Mouse (Mus musculus) ES-E14 (cell line): ENCODE measurements around the gene F12. TPM values are rescaled to one million over a fixed set of nuclear protein-coding genes. Genes with fewer than 3 reads are reported as not detected.
A peak's percentile ranks its signal among the peaks of the same experiment; 100 is the strongest.

Source experiments
- DNase-seq: peaks from one replicate; pipeline ENCODE4 v3.0.0-alpha.2; 2013; ENCODE audit warnings: low read depth, low spot score
- H3K27ac ChIP-seq: 2 replicates; pipeline ENCODE4 v1.5.1; 2012; ENCODE audit warnings: low read depth, mild to moderate bottlenecking, low read length, moderate library complexity, mixed read lengths; ENCODE audit not compliant: poor library complexity, insufficient read depth, severe bottlenecking
- H3K36me3 ChIP-seq: 2 replicates; pipeline ENCODE4 v1.6.1; 2012; ENCODE audit warnings: mild to moderate bottlenecking, low read length, moderate library complexity, mixed read lengths; ENCODE audit not compliant: control insufficient read depth, poor library complexity, insufficient read depth, severe bottlenecking
- H3K4me1 ChIP-seq, 2 experiments: fragments of 150-350 bp in 1 of 2; sonication (generic) in 1 of 2; 2 replicates each; pipeline ENCODE4 v1.6.1; 2012; ENCODE audit warnings: low read length in 2 of 2, mild to moderate bottlenecking in 1 of 2, mixed read lengths in 1 of 2; ENCODE audit not compliant: control insufficient read depth in 2 of 2, insufficient read depth in 2 of 2, poor library complexity in 1 of 2
- H3K4me3 ChIP-seq, 2 experiments: fragments of 150-350 bp in 1 of 2; sonication (generic) in 1 of 2; 2 replicates each; pipeline ENCODE4 v1.5.1; 2012; ENCODE audit warnings: low read length in 2 of 2, low read depth in 1 of 2, mild to moderate bottlenecking in 1 of 2, mixed read lengths in 1 of 2; ENCODE audit not compliant: insufficient read depth in 1 of 2, poor library complexity in 1 of 2, severe bottlenecking in 1 of 2
- H3K9ac ChIP-seq: 2 replicates; pipeline ENCODE4 v1.6.1; 2012; ENCODE audit warnings: low read depth, mild to moderate bottlenecking, low read length, mixed read lengths; ENCODE audit not compliant: poor library complexity, insufficient read depth, severe bottlenecking
- H3K9me3 ChIP-seq: fragments of 150-350 bp; sonication (generic); 2 replicates; pipeline ENCODE4 v1.6.1; 2012; ENCODE audit warnings: low read depth, mild to moderate bottlenecking, low read length; ENCODE audit not compliant: control insufficient read depth, insufficient read depth
- CHD2 ChIP-seq: IDR thresholded peaks from 2 replicates; pipeline ENCODE4 v1.6.1; 2014; ENCODE audit warnings: mild to moderate bottlenecking, low read depth, low read length, inconsistent platforms
- HCFC1 ChIP-seq: IDR thresholded peaks from 2 replicates; pipeline ENCODE4 v1.6.1; 2012; ENCODE audit warnings: low read length, inconsistent platforms, borderline replicate concordance; ENCODE audit not compliant: insufficient read depth
- MAFK ChIP-seq: IDR thresholded peaks from 2 replicates; pipeline ENCODE4 v1.6.1; 2014; ENCODE audit warnings: mild to moderate bottlenecking, low read depth, low read length, inconsistent platforms; ENCODE audit not compliant: insufficient read depth
- ZC3H11A ChIP-seq: IDR thresholded peaks from 2 replicates; pipeline ENCODE4 v1.6.1; 2012; ENCODE audit warnings: low read depth, mild to moderate bottlenecking, inconsistent platforms, low read length, borderline replicate concordance
- ZNF384 ChIP-seq: IDR thresholded peaks from 2 replicates; pipeline ENCODE4 v1.6.1; 2012; ENCODE audit warnings: low read depth, low read length, inconsistent platforms
- in situ Hi-C, 2 experiments: fragments of 600-800 bp; cut with MboI; formaldehyde crosslinking; loops; one replicate each; pipeline ENCODE4 v1.15.1; 2025; ENCODE audit warnings: low sequenced_read_pairs in 2 of 2, inconsistent platforms in 1 of 2; ENCODE audit not compliant: unreplicated experiment in 2 of 2
- total RNA-seq: library from RNA; depleted of rRNA; stranded (reverse); fragments of 300-350 nt; gene quantifications from 2 replicates; pipeline ENCODE4 v1.2.3, GENCODE M21; 2012

The F12 gene
- total RNA-seq, 1 experiment, result not detected

GRCm38 (mm10) chr13:55451296-55451695 lies 24.7 kb upstream of the F12 start:
- Histone ChIP-seq H3K4me1 (peaks cover 10 to 45% of the 10 kb centered on the region in 2 experiments), H3K9me3 (no peaks in the 10 kb centered on the region), H3K9ac (no peak overlapping the region), H3K36me3 (peaks cover 64% of the 10 kb centered on the region), H3K27ac (no peak overlapping the region), H3K4me3 (no peak overlapping the region)
- no peak for TF ChIP-seq CHD2
- no peak for TF ChIP-seq ZC3H11A
- no peak for TF ChIP-seq HCFC1
- TF ChIP-seq ZNF384, result no peak
- TF ChIP-seq MAFK, result no peak
- in situ Hi-C loops, result no loop called here
- DNase-seq, result no peak

- H3K9ac ChIP-seq, result no peak overlapping the region
- H3K27ac ChIP-seq, result no peak overlapping the region
- no peak overlapping the region for H3K4me3 ChIP-seq
- TF ChIP-seq CHD2 (no peak), MAFK (no peak), ZNF384 (no peak), HCFC1 (no peak), ZC3H11A (no peak)
- no peaks in the 10 kb centered on the region for H3K9me3 ChIP-seq
- in situ Hi-C loops, result no loop called here
- DNase-seq, result no peak
- peaks cover 10 to 45% of the 10 kb centered on the region in 2 experiments for H3K4me1 ChIP-seq
- H3K36me3 ChIP-seq, result peaks cover 58% of the 10 kb centered on the region
Observed at GRCm38 (mm10) chr13:55450511-55450980, 24.0 kb upstream of the F12 start.

GRCm38 (mm10) chr13:55449679-55450441 lies 23.3 kb upstream of the F12 start:
- no peak overlapping the region for H3K4me3 ChIP-seq
- in situ Hi-C loops, result no loop called here
- peak overlapping the region; percentile 30; the same call in 1 of the 2 replicates for H3K27ac ChIP-seq
- H3K36me3 ChIP-seq, result peaks cover 53% of the 10 kb centered on the region
- no peaks in the 10 kb centered on the region for H3K9me3 ChIP-seq
- peak overlapping the region; percentile 3; the same call in 1 of the 2 replicates for H3K9ac ChIP-seq
- H3K4me1 ChIP-seq, result peaks cover 10 to 45% of the 10 kb centered on the region in 2 experiments
- no peak for DNase-seq
- TF ChIP-seq ZNF384 (no peak), CHD2 (no peak), HCFC1 (no peak), ZC3H11A (no peak)

GRCm38 (mm10) chr13:55449205-55449604 lies 22.6 kb upstream of the F12 start:
- Histone ChIP-seq H3K9me3 (no peaks in the 10 kb centered on the region), H3K9ac (peak overlapping the region; percentile 40), H3K4me3 (peak overlapping the region in 1 of 2 experiments; percentile 5; a peak in 1 of 4 replicates), H3K27ac (peak overlapping the region; percentile 30; the same call in 1 of the 2 replicates), H3K36me3 (peaks cover 47% of the 10 kb centered on the region), H3K4me1 (peaks cover 10 to 45% of the 10 kb centered on the region in 2 experiments)
- no peak for TF ChIP-seq ZC3H11A
- TF ChIP-seq CHD2, result no peak
- no peak for TF ChIP-seq MAFK
- TF ChIP-seq HCFC1, result no peak
- TF ChIP-seq ZNF384, result no peak
- in situ Hi-C loops, result no loop called here
- DNase-seq, result no peak

GRCm38 (mm10) chr13:55448131-55448530 lies 21.5 kb upstream of the F12 start:
- DNase-seq, result no peak
- Histone ChIP-seq H3K9ac (peak overlapping the region; percentile 7; the same call in 1 of the 2 replicates), H3K36me3 (peaks cover 39% of the 10 kb centered on the region), H3K4me3 (no peak overlapping the region; a peak in 1 of 4 replicates), H3K4me1 (peaks cover 10 to 49% of the 10 kb centered on the region in 2 experiments), H3K27ac (no peak overlapping the region), H3K9me3 (no peaks in the 10 kb centered on the region)
- in situ Hi-C loops, result no loop called here
- TF ChIP-seq ZNF384 (no peak), MAFK (no peak), HCFC1 (no peak), ZC3H11A (no peak), CHD2 (no peak)
